Mouse (Mus musculus) frontal cortex, adult (tissue): ENCODE results near the gene Crebl2.

Experiments used
- ATAC-seq: cut with Nextera tagmentation; 2 replicates; pipeline ENCODE4 v1.9.2; 2017; ENCODE audit warnings: mild to moderate bottlenecking, moderate library complexity, mixed read lengths; ENCODE audit not compliant: low TSS enrichment

Gene Crebl2

DNA sequence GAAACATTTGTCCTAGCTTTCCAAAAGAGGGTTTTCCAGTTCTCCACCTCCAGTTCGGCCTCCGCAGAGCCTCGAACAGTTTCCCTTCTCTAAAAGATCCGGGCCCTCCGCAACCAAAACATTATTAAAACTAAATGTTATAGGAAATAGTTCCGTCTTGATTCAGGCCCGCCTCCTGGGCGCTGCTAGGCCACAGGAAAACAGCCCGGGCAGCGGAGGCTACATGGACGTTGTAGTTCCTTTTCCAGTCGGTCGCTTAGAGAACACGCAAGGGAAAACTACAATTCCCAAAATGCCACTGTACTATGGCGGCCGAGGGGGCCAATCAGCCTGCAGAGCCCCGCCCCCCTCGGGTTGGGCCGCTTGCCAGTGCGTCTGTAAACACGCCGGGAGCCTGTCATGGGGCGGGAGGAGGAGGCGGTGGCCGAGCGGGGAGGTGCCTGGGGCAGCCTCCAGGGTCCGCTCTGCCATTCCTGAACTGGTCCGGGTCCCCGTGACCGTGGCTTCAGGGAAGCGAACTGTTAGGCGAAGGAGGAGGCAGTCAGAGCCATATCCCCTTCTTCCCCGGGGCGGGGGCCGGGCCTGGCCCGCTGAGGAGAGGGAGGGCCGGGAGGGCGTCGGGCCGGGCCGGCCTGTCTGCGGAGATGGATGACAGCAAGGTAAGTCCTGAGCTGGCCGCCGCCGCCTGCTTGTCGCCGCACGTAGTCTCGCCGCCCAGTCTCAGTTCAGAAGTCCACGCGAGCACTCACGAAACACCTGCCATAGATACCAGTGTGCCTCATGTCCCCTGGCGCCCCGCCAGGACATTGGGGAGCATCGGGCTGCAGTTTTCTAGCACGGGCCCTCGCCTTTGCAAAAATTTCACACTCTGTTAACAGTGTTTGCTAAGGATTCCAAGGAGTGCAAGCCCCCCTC is at the start of gene Crebl2:
TSS of gene Crebl2 (plus strand) at position 369 of the 915 bp plus-strand sequence.
- peak; percentile 94 for ATAC-seq

DNA sequence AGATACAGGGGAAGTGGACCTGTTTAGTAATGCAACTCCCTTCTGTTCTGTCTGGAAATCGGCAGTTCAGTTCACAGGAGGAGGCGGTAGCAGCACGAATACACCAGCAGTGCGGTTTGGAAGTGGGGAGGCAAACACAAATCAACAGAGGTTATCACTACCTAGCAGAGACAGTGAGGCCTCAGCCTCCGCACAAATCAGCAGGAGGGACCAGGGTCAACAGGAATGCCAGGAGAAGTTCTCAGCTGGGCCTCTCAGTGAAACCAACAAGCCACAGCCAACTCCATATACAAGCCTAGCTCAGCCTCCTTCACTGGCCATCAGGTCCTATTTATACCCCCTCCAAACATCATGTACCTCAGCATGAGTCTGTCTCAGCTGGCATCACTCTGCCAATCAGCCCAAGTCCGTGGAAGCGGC is 48.5 kb upstream of the Crebl2 start:
- ATAC-seq, result no peak

DNA sequence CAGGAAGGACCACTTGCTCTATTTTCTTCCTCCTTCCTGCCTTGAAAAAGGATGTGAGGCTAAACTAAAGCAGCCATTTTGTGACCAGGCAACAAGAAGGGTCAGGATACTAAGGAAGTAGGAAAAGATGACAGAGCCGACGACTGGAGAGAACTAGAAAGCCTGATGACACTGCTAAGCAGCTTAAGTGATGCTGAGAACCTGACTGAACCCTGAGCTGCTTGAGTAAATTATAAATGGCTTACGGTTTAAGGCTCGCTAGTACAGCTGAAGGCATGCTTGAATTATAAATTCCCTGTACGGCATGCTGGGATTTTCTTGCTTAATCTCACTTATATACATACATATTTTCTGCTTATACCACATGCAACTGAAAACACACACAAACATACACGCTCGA is 47.1 kb upstream of the Crebl2 start:
- ATAC-seq, result no peak

DNA sequence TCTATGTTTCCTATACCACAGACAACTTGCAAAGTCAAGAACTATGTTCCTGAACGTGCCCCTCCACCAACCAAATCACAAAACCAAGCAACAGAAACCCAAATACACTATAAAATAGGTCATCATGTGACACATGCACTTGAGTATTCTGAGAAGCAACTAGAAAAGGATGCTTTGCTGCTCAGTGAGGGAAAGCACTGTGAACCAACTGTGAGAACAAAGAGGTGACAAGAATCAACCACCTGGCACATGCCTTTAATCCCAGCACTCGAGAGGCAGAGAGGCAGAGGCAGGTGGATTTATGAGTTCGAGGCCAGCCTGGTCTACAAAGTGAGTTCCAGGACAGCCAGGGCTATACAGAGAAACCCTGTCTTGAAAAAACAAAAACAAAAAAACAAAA is 43.5 kb upstream of the Crebl2 start:
- no peak for ATAC-seq

DNA sequence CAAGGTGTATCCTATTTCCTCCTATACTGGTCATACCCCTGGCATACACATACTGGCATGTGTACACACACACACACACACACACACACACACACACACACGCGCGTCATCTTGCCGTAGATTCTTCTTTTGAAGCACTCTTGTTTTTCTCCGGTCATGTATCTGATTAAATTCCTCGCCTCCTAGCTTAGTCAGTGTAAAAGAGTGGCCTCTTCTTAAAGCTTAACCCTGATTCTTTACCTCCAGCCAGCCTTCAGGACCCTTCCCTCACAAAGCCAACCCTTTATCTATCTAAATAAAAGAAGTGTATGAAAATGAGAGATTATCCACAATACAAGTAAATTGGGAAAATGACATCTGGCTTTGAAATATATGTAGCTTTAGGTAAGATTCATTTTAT is 40.9 kb upstream of the Crebl2 start:
- ATAC-seq, result no peak

DNA sequence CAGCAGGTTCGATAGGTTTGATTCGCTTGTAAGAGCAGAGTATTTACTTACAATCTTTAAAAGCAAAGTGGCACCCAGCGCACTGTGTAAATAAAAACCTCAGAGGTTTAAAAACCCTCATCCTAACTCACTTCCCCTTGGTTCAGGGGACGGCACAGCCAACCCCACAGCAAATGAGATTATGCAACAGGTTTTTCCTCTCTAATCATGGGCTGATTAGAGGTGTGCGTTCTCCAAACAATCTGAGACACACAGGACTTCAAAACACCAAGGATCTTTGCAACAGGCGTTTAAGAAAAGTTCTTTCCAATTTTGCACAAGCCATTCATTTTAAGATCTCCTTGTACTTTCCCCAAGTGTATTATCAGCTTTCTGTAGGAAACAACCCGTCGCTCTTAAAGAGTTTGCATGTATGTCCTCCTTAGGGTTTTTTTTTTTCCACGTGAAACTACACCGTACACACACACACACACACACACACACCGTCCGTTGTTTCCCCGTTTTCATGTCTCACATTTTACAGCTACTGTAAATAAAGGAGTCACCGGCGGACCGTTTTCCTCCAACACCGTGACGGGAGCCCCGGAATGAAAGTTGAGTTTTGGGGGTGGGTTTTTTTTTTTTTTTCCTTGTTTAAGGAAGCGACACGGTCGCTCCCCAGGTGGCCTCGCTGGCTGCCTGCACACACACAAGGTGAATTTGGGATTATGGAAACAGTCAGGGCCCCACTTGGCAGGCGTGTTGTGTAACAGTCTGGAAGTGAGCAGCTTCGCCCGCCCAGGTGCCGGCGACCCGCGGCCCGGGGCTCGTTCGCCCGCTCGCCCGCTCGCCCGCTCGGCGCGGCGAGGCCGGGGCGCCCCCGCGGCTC is 38.5 kb upstream of the Crebl2 start:
- peak; percentile 55 for ATAC-seq

DNA sequence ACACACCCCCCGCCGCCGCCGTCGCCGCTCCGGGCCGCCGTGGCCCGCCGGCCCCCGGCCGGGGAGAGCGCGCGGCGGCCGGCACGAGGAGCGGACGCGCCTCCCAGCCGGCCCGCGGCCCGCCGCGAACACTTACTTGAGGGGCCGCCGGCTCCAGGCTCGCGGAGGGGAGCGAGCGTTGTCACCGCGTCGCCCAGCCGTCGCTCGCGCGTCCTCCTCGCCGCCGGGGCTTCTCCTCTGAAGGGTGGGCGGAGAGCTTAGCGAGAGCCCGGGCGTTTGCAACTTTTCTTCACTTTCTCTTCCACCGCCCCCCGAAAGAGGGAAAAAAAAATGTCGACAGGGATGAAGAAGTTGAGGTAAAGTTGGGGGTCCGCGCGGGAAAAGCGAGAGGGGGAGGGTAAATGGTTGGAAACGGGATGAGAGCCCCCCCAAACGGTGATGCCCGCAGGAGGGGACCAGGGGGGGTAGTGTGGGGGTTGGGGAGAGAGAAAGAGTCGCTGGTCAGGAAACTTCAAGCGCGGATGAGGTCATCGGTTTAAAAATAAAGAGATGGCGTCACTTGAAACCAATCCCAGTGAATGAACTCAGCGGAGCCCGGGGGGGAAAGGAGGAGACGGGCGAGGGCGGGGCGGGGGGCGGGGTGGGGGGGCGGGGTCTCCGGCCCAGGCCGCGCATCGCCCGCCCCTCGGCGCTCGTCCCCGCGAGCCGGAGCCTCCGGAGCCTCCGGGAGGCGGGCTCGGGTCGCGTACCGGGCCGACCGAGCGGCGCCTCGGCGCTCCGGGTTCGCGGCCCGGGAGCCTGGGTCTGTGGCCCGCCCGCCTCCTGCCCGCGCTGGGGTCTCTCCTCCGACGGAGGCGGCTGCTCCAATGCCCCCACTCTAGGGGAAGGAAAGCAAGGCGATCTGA is 37.6 kb upstream of the Crebl2 start, which contains the start of gene Dusp16:
TSS of gene Dusp16 (minus strand) at position 485 of the 905 bp plus-strand sequence.
- ATAC-seq, result peak; percentile 66

DNA sequence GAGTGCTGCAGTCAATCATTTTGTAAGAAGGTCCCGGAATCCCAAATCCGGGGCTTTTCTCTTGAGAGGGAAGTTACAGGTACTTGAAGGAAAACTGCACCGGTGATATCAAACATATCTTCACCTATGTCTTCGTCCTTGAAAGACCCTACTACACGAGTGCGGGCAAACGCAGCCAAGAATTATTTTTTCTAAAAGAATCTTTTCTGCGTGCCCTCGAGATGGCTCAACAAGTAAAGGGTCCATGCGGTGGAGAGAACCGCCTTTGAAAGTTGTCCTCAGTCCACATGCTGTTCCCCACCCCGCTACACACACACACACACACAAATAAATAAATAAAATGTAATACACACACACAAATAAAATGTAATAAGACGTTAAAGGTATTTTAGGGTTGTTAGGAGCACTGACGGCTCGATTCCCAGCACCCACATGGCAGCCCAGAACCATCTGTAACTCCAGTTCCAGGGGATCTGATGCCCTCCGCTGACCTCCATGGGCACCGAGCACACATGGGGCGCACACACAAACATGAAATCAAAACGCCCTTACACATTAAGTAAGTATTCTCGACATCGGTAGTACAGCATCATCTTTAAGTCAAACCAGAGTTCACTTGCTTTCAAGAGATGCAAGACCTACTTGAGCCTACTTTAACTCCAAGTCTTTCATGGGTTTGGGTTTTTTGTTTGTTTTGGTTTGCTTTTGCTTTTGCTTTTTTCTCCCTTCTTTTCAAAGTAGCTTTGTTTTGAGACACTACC is 36.7 kb upstream of the Crebl2 start:
- no peak for ATAC-seq

DNA sequence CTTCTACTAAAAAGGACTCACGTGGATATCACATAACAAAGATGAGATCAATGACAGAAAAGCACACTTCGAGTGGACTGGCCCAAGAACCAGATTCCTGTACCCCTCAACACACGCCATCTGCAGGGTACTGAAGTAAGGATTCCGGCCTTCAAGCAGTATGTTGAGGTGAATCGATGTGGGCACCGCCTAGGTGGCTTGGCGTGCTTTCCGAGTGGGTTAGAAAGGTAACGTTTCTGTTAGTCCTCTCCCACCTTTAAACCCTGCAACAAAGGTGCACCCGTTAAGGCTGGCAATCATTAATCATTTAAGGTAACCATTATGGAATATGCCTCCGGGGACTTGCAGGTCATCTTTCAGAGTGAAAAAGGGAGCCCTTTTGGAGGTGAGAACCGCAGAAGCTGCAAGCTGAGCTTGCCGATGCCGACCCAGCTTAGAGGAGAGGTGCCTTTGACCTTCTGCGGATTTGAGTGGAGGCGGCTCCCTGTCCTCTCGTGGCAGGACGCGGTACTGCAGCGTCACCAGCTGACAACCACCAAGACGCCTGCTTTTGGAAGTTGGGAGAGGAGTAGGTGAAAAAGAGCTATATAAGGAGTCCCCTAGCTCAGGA is 35.9 kb upstream of the Crebl2 start:
- peak; percentile 58 for ATAC-seq

DNA sequence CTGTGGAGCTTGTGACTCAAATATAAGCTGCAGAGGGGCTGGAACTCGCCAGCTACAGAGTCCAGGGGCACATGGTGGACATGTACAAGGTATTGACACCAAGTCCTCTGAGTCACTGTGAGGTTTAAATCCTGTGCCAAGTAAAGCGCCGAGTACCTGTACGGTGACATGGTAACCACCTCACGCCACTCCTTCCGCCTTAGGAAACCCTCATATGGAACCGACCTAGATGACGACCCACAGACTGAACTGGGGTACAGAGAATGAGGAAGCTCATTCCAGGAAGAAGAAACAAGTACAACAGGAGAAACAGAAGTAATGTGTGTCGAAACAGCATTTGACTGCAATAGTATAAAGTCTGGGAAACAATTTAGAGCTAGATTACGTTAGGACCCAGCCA is 33.7 kb upstream of the Crebl2 start:
- no peak for ATAC-seq

DNA sequence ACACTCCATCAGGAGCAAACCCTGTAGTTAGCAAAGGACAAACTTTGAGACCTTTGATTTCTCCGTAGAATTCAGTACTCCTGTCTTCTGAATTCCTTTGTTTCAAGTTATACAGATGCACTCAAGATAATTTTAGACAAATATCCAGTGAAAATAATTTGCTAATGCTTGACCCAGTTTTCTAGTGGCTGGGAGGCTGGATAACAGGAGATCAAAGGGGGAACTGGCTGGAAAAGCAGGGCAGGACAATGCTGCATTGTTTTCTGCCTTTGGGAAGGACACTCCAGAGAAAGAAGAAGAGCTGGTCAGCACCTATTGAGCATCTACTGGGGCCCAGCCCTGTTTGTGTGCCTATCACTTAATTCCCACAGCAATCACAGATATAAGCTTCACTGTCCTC is 28.5 kb upstream of the Crebl2 start:
- ATAC-seq, result no peak

DNA sequence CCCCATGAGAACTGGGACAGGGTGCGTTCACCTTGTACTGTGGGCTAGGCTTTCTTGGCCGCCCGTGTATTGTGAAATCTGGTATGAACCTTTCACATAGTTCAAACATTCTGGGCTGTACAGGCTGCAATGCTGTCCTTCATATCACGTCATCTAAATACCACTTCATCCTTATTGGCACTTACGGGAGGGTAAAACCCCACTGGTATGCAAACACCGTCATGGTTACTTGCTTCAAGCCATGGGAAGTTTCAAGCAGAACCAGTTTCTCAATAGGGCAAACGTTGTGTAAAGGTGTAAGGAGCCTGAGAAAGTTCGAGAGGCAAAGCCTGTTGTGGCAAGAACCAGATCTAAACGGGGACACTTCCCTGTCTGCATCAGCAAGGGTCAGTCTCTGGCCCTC is 27.3 kb upstream of the Crebl2 start:
- ATAC-seq, result no peak

DNA sequence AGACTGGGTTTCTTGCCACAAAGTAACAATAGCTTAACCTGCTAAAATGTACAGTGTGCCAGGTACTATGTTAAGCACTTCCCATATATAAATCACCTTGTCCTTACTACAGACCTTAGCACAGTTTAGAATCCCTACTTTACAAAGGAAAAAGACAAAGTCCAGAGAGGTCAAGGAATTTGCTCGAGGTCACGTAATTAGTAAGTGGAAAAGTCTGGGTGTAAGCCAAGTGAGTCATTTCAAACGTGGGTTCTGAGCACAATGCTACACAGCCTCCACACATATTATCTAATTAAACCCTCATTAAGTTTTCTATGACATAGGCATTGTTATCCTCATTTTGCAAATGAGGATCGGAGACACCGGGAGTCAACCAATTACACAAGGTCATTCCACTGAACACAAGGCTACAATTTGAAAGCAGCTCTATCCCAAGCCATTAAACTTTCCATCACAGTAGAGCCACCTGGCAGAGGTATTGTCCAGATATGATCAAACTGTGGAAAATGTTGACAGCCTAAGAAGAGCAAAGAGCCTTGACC is 25.1 kb upstream of the Crebl2 start:
- ATAC-seq, result no peak

DNA sequence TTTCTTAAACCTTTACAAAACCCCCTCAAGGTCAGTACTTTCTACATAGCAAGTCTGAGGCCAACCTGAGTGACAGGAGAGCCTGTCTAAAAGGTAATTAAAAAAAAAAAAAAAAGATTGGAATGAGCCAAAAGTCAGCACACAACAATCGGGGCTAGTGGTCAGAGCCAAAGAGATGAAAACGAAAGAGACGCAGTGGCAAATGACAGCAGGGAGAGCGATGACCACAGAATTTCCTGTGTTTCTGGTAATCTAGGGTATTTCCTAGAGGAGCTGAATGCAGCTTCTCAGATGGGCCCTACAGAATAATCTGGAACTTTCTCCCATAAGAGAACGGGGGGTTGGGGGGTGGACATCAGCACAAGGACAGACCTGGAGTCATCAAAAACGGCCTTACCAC is 23.8 kb upstream of the Crebl2 start:
- ATAC-seq, result no peak

DNA sequence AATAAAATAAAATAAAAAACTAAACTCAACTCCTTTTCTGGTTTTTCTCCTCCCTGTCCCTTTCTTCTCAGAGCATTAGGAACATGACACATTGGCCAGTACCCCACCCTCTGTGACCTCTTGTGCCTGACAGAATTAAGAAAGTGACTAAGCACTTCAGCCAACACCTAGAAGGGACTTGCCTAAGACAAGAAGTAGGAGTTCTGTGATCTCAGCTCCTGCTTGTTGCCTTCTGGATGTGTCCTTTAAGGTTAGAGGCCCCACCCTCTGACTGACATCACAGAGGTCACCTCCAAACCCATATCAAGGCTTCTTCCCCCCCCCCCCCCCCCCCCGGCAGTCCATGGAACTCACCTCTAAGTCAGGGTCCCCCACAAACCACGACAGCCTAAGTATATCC is 22.9 kb upstream of the Crebl2 start:
- ATAC-seq, result no peak

DNA sequence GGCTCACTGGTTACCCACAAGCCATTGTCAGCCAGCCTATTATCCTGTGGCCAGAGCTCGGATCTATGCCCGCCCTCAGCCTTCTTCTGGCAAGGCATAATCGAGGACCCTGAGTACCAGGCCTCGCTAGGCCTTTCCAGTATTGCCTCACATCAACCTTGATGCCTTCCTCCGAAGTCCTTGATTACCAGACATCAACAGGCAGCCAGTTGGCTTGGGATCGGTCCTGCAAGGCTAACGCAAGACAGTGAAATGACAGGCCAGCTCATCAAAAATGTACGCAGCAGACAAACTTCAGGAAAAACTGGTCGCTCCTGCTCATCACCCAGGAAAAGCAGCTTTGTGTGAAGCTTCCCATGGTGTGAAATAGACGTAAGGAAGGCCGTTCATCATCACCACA is 22.2 kb upstream of the Crebl2 start:
- ATAC-seq, result no peak

DNA sequence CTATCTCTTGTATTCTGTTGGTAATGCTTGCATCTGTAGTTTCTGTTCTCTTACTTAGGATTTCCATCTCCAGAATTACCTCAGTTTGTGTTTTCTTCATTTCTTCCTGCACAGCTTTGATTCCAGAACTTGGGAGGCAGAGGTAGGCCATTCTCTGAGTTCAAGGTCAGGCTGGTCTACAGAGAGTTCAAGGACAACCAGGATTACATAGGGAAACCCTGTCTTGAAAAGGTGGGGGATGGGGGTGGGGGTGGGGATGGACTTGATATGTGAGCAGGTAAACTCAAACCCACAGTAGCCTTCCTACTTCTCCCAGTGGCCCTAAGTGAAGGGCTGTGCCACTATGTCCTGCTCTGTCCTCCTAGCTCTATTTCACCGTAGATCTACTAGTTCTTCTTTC is 16.9 kb upstream of the Crebl2 start:
- ATAC-seq, result no peak

DNA sequence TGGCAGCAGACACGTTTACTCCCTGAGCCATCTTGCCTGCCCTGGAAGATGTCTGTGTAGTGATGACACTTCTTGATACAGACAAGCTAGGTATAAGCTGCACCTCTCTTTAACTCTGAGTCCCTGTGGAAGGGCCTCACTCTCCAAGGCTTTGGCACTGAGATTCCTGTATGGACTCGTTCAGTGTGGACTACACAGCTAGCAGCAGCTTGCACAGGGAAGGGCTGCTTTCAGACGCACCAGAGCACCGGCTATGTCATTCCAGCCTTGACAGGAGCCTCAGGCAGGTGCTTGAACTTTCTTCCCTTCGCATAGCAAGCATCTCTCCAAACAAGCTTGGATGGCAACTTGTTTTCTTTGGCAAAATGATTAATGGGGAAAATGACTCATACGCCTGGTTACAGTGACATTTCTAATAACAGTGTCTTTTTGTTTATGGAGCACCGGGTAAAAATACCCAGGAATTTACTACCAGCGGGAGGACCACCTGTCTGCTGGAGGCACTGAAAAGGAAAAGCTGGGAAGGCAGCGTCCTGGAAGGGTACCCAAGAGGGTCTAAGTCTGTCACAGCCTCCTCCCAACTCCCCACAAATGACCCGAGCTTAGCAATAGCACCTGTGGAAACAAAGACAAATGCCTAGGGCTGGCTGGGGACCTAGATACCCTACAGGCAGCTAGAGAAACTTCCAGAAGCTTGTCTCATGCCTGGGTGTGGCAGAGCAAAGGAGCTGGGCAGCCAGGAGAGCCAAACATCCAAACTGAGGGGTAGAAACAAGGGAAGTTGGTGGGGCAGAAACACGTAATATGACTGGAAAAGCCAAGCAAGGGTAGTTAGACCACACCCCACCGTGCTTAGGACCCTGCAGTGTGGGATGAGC is 12.7 kb upstream of the Crebl2 start:
- ATAC-seq, result no peak

DNA sequence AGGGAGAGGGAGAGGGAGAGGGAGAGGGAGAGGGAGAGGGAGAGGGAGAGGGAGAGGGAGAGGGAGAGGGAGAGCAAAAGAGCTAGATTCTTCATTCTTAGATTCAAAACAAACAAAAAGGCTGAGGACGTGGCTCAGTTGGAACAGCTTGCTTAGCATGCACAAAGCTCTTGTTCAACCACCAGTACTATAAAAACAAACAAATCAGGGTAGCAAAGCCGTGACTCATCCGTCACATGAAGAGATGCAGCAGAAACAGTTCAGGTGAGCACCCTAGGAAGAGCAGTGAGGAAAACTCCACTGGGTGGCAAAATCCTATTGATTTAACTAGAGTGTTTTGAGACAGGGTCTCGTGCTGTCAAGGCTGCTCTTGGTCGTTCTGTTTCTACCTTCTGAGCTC is 10.2 kb upstream of the Crebl2 start:
- ATAC-seq, result no peak
